Mouse (Mus musculus) kidney, adult 2 months (tissue): ENCODE data around the gene Actbl2.

Source experiments
- CTCF ChIP-seq: fragments of 200-500 bp; conservative IDR thresholded peaks from 2 replicates; pipeline ENCODE4 v1.5.1; 2011; ENCODE audit warnings: low read depth, mild to moderate bottlenecking, control low read depth, low read length, moderate library complexity, mixed read lengths; ENCODE audit not compliant: insufficient read depth, insufficient read length
- POLR2A ChIP-seq: fragments of 200-500 bp; IDR thresholded peaks from one replicate; pipeline ENCODE4 v1.6.1; 2011; ENCODE audit warnings: low read depth, low read length, control low read depth

DNA sequence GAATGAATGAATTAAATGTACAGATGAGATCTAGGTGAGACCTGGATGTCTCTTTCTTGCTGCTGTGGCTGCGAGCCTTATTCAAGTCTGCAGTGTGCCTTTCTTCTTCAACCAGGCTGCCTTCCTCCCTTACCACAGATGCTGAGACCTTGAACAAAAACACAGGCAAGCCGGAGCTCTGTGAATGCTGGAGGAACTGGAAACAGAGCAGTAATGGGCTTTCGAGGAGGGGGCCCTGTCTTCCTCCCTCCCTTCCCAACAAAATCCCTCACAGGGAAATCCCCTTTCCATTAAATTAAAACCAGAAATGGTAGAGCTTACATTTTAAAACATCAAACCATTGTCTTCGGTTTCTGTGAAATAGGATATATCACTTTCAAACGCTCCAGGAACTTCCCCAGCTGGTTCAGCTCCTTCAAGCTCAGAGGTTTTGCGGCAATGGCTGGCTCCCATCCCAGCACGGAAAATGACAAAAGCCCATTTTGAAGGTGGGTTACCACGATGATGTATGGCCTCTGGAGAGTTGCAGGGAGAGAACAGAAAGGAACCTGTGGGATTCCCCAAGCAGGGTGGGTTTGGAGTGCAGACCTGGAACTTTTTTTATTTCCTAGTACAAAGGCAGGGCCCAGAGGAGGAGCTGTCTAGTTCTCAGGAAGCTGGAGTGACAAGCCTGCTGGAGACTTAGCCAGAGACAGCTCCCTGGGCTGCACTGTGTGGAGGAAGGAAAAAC is 44.0 kb upstream of the Actbl2 start:
- TF ChIP-seq CTCF (no peak), POLR2A (no peak)
